Mouse (Mus musculus): ENCODE data around the gene Tatdn3.

DNA sequence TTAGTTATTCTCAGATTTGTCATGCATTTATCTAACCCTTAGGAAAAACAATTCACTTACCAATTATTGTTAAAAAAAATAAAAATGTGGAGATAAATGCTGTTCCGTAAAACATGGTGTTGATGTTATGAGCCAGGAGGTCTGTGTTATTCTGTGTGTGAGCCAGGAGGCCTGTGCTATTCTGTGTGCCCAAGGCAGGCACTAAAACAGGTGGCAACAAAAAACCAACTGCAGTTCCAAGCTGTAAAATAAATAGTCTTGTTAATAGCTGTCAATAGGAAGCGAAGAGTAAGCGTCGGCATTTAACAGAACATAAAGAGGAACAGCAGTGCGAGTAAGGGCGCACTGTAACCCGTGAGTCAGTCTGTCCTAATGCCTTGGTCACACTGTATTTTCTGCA is 41.7 kb downstream of the Tatdn3 start:
- no peak for TF ChIP-seq POLR2A (IDR thresholded peaks at IDR 0.05; ENCODE audit: low read depth, low read length)
- TF ChIP-seq CTCF (IDR thresholded peaks at IDR 0.05; ENCODE audit: extremely low read depth, insufficient read length, insufficient replicate concordance, low read depth, low read length), result no peak

All from small intestine, adult 2 months (tissue).